Mouse (Mus musculus) ovary, postnatal 36 days (tissue): ENCODE measurements around the gene Myl7.
"Not testable (repeated sequence)": the region's sequence is repeated elsewhere in the genome, so short reads cannot be mapped to it uniquely, and the experiment has no call there.

ENCODE experiments used
- DNase-seq: peaks from one replicate; pipeline ENCODE4 v3.0.0; 2022; ENCODE audit warnings: low spot score, mixed read lengths

Myl7 gene

DNA sequence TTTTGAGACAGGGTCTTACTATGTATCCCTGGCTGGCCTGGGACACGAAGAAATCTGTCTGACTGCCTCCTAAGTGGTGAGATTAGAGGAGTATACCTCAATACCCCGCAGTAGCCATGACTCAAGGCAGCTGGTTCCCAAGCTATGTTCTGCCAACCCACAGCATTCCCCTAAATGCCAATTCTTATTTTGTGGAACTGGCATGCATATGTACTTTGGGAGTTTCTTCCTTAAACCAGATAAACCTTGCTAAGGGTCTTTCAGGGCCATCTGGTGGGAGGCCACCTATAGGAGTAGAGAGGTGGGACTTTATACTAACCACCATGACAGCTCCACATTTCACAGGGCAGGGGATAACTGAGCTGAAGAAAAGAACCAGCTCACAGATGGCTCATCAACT, 5.3 kb upstream of the Myl7 start:
- DNase-seq: no peak

DNA sequence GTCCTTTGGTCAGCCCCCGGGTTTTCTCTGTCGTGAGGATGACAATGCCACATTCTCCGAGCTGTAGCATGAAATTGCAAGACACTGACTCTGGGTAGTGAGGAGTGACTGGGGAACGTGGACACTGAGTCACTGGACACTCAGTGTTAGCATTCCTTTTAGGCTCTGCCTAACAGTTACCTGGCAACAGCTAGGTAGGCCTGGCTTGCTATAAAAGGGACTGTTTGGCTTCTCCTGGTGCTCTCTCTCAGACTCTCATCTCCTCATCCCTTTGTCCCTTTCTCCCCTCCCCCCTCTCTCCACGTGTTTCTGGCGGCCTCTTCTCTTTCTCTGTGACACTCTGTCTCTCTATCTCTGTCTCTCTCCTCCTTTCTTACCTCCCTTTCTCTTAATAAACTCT, 3.8 kb upstream of the Myl7 start:
- DNase-seq: no peak

DNA sequence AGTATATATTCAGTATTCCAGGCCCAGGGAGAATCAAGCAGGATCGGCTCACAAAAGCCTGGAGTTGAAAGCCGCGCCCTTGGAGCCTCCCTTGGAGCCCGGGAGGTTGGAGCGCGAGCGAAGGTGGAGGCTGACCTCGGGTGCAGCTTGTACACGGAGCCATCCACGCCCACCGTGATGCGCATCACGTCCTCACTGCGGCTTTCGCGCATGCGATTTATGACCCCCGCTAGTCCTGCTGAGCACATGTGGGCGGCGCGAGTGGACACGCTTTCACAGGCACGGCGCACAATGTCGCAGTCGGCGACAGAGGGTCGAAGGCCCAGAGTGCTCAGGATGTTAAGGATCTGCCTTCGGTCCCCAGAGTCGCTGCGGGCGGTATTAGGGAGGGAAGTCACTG, 3.4 kb upstream of the Myl7 start:
- DNase-seq: peak; percentile 53

DNA sequence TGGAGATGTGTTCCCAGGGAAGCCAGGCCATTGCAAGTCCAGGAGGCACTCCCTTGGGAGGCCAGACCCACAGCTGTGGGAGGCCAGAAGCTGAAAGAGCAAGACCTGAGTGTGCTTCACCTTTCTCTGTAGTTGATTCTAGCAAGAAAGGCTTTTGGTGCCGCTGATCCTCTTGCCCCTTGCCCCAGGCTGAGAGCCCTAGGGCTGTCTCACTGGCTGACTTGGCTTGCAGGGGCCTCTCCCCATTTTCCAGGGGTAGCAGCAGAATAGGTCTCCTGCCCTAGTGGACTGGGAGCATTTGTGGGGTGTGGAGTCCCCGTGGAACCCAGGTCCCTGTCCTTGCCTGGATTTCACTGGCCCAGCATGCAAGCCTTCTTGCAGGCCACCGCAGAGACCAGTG, 2.7 kb upstream of the Myl7 start:
- DNase-seq: no peak

DNA sequence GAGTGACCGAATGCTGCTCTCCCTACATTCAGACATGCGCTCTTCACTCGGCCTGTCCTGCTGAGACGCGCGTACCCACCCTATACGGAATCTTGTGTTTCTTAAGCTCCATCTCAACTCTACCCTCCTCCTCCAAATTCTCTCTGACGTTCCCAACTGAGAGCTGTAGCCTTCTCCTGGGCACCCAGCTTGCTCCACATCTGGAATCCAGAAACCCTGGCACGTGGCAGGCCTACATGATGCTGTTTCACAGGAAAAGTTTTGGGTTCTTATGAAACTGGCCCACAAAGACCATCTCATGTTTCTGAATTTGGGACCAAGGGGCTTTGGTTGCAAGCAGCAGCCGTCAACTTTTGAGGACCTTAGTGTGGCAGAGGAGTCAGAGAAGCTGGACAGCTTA, 704 bp upstream of the Myl7 start:
- no peak for DNase-seq

DNA sequence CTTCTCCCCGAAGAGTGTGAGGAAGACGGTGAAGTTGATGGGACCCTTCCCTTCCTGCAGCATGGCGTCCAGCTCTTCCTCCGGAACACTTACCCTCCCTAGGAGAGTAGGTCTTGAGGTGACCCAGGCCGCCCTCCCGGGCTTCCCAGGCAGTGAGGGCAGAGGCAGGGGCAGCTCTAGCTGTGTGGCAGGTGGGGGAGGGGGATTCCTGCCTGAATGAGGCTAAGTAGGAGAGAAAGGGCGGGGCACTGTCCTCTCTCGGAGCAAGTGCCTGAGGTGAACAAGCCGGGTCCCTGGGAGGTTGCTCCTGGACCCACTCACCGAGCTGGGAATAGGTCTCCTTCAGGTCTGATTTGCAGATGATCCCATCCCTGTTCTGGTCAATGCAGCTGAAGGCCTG, 743 bp downstream of the Myl7 start:
- DNase-seq: no peak

DNA sequence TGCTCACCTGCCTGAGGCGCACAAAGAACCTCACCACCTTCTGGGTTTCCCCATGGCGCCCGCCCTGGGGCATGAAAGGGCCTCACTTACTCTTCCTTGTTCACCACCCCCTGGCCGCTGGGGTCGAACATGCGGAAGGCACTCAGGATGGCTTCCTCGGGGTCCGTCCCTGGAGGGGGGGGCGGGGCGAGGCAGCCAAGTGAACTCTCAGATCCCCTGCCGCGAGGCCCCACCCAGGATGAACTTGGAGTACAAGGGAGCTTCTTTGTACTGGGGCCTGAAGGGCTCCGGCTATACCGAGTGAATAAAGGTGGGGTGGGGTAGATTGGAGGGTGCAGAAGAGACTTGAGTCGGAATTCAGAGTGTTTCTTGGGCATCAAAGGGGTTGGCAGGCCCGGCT, 1.4 kb downstream of the Myl7 start:
- no peak for DNase-seq

DNA sequence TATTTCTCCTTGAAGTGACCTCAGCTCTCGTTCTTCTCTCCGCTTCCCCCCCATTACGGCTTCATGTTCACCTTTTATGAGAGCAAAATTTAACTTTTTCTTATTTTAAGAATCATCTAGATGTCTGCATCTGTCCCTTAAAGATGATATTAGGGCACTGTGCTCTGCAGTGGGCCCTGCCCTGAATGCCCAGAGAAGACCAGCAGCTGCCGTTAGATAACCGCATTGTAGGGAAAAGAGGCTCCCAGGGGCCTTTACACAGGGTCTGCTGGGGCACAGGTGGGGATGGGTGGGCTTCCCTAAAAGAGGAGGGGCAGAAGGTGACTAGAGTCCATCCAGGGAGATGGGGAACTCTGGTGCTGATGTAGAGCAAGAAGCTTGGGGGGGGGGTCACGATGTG, 4.8 kb downstream of the Myl7 start:
- DNase-seq: no peak

DNA sequence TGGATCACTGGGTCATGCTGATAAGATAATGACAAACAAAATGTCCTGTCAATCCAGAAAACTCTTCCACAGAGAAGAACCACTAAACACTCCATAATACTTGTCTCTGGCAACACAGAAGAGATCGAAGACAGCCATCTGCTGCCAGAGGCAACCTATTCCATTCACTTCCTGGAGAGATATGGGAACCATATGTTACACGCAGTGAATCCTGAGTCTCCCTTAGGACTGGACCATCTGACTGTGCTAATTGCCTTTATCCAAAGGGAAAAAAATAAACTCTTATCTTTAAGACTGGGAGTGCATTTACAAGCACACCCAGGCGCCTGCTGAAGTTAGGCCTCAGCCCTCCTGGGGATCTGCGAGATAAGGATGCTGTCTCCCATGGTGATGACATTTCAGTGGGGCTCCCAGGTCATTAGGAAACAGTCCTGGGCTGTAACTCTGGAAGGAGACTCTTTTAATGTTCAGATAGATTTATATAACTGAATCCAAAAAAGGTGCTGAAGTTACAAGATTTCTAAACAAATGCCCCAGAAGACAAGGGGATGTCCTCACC, 5.7 kb downstream of the Myl7 start:
- no peak for DNase-seq

DNA sequence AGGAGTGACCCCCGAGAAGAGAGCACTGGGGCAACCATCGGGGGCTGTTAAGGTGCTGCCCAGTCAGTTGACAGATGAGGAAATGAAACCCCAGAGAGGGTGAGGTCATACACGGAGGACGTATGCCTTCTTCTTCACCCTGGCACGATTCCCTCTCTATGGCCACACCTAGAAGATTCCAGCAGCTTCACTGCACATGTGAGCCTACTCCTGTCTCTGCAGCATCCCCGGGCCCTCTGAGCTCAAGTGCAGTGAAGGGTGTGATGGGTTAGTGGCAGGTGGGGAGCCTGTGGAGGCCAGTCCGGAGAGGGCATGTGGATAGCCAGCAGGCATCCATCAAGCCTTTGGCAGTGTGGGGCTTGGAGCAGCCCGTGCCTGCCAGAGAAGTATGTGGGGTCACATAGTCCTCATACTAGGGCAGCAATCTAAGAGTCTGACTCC, 6.4 kb downstream of the Myl7 start:
- no peak for DNase-seq

DNA sequence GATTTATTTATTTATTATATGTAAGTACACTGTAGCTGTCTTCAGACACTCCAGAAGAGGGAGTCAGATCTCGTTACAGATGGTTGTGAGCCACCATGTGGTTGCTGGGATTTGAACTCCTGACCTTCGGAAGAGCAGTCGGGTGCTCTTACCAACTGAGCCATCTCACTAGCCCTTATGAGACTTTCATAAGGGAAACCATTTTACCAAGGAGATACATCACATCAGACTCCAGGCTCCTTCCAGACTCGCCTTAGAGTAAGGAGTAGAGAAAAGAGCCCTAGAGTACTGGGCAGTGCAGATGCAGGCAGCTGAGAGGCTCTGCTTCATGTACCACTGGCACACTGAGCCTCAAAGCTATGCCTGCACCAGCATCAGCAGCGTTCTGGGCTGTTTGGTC, 10.0 kb downstream of the Myl7 start:
- DNase-seq: not testable (repeated sequence)

DNA sequence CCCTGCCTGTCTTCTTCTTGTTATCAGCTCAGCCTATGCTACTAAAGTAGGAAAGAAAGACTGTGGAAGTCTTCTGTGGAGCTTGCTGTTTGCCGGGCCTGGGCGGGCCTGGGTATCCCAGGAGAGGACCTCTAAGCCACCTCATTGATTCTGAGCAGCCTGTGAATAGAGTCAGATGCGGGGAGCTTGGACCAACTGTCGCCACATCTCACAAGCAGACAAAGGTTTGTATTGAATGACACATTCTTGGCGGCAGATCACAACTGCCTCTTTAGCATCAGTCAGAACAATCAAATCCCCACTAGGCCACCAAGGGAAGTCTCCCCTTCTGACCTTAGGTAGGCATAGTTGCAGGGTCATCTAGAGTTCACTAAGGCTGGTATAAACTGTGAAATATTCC, 11.3 kb downstream of the Myl7 start:
- DNase-seq: no peak

DNA sequence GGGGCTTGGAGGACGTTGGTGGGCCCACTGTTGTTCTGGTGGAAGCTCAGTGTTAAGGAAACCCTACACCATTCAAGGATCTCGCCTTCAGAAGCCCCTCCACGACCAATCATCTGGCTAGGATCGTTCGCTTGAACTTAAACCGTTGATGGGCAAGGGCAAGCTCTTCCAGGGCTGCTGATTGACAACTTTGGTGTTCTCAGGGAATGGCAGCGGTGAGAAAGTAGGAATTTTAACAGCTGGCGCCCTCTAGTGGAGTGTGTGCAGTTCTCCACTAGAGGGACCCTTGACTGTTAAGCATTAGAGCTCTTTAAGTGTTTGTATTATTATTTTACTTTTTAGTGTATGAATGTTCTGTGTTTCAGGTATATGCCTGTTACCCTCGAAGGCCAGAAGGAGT, 12.4 kb downstream of the Myl7 start:
- no peak for DNase-seq

DNA sequence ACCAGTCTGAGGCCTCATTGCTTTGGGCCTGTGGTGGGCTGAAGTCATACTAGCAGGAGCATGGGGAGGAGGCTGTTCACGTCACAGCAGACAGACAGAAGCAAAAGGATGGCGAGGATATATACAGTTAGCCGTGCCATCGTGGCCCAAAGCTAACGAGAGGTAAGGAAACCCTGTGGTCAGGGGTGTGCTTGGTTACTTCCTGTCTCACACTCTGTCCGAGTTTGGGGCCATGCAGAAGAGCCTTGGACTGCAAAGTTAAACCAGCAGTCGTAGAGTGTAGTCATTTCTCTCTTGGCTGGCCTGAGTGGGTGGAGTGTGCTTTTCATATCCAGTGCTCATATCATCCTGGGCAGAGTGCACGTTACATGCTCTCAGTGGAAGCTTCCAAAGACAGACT, 16.1 kb downstream of the Myl7 start:
- no peak for DNase-seq

DNA sequence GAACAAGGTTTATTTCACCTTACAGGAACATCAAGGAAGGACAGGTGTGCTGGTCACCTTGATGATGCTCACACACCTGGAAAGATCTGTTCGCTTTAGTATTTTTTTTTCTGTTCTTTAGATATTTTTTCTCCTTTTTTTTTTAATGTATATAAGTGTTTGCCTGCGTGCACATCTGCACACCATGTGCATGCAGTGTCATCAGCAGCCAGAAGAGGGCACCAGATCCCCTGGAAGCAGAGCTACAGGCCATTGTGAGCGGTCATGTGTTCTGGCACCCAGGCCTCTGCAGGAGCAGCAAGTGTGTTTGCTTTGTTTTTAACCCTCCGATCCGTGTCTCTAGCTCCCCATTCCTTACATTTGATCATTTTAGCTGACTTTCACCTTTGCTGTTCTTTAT, 18.7 kb downstream of the Myl7 start:
- DNase-seq: no peak

DNA sequence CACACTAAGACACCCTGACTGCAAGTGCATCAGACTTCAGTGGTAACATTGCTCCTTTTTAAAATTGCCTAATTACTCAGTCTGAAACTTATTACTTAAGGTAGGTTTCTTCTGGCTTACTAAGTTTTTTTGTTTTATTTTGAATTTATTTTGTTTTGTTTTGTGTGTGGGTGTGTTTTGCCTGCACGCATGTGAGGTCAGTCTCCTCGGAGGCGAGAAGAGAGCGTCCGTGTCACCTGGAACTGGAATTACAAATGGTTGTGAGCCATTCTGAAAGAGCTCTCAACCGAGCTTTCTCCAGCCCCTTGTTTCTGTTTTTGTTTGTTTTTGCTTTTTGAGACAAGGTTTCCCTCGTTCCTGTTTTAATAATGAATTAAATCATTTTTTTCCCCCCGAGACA, 19.9 kb downstream of the Myl7 start:
- DNase-seq: no peak

DNA sequence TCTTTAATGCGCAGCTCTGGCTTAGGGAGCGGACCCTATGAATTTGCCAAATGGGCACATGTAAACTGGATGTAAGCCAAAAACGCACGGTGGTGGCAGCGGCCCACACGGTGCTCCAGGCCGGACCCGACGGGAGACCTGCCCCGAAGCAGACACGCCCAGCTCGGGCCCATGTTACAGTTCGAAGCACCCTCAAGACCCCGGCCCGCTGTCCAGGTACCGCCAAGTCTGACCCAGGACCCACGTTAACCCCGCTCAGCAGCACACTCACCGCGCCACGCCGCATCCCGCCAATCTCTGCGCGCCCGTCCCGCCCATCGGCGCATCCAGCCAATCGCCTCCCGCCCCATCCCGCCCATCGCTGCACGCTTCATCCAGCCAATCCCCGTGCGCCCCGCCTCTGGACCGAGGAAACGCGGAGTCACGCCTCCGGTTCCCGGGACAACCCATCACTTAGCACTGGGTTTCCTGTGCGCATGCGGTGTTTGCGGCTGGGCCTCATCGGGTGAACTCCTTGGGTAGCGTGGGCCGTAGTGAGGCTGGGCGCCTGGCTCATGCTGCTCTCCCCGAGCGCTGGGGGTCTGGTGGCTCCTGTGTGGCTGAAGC, 20.6 kb downstream of the Myl7 start, which contains the start of gene Pold2:
TSS of gene Pold2 (minus strand) at position 372 of the 606 bp plus-strand sequence.
- DNase-seq: peak; percentile 97

DNA sequence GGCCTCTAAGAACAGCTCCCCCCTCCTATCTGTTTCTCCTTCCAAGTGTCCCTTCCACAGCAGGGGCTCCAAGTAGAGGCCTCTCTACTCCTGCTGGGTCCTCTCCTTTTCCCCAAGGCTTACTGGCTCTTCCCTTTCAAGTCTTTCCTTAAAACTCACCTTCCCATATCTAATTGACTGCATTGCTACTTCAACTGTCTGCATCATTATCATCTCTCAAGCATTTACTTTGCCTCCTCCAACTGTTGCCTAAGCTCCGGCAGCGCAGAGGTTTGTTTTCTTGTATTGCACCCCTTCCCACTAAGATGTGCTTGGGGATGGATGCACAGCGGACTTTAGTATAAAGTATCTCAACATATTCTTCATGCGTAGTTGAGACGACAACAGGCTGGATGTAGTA, 21.2 kb downstream of the Myl7 start:
- no peak for DNase-seq

DNA sequence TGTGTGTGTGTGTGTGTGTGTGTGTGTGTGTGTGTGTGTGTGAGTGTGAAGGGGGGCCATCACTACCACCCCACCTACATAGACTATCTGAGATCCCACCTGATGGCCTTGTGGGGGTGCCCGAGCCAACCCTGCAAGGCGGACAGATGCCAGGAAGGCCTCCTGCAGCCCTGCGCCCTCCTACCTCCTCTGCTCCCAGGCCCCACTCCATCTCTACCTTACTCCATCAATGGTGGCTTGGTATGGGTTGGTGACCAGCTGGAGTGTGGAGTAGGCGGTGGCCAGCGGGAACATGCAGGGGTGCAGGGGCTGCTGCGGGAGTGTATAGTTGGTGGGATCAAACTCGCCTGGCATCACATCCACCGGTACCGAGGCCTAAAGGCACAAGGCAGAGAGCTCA, 25.4 kb downstream of the Myl7 start:
- no peak for DNase-seq

DNA sequence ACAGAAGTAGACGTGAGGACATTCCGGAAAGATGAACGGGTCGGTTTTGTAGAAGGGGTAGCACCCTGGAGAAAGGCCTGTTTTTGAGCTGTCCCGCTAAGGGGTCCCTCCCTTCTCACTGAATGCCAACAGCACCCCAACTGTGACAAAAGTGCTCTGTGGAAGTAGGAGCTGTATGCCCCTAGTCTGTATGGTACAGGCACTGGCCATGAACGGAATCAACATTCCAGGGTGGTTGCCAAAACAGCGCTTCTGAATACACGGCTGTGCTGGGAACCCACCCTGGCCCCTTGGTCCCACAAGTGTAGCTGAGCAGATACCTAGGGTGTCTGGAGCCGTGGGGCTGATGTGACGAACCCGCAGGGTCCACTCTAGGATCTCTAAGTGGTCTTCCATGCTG, 25.9 kb downstream of the Myl7 start:
- DNase-seq: no peak

DNA sequence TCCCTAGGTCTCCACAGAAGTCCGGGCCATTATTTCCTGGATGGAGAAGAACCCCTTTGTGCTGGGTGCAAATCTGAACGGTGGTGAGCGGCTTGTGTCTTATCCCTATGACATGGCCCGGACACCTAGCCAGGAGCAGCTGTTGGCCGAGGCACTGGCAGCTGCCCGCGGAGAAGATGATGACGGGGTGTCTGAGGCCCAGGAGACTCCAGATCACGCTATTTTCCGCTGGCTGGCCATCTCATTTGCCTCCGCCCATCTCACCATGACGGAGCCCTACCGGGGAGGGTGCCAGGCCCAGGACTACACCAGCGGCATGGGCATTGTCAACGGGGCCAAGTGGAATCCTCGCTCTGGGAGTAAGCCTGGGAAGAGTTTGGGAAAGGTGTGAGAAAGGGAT, 28.5 kb downstream of the Myl7 start:
- no peak for DNase-seq

DNA sequence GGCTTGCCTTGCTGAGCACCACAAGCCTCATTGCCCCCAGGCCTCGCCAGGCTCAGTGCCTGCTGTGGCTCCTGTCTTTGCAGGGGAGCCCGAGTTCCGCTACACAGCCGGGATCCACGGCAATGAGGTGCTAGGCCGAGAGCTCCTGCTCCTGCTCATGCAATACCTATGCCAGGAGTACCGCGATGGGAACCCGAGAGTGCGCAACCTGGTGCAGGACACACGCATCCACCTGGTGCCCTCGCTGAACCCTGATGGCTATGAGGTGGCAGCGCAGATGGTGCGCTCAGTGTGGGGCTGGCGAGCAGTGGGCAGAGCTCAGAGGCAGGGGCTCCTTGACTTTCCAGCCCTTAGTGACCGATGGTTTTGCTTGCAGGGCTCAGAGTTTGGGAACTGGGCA, 29.3 kb downstream of the Myl7 start:
- DNase-seq: no peak

DNA sequence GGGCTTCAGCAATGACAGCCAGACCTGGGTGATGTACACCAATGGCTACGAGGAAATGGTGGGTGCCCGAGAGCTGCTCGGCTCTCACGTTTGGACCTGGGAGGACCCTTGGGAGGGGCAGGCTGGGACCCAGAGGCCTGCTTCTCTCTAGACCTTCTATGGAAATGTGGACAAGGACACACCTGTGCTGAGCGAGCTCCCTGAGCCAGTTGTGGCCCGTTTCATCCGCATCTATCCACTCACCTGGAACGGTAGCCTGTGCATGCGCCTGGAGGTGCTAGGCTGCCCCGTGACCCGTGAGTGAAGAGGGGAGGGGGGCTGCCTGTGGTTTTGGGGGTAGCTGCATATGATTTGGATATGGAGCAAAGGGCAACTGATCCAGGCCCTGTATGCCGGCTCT, 30.3 kb downstream of the Myl7 start:
- DNase-seq: no peak

DNA sequence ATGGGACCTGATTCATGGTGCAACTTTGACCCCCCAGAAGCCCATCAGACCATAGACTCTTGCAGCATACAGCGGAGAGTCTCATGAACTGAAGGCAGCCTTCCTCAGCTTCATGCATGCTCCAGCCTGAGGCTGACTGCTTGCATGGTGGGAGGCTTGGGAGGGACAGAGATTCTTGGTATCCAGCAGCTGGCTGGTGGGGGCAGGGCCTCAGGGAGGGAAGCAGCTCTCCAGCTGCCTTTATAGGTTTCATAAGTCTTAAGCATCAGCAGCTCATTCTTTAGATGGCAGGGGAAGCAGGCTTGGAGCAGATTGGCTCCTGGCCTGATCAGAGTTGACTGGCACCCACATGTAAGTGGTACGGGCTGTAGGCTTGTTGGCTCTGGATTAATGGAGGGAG, 31.4 kb downstream of the Myl7 start:
- no peak for DNase-seq
